Mouse (Mus musculus): ENCODE results near the gene Zfp612. TPM values are rescaled to one million over a fixed set of nuclear protein-coding genes. Genes with fewer than 3 reads are reported as not detected.

Zfp612 gene
- total RNA-seq, 2 experiments from 2014 or later, result 36.5 to 40.1 TPM

DNA sequence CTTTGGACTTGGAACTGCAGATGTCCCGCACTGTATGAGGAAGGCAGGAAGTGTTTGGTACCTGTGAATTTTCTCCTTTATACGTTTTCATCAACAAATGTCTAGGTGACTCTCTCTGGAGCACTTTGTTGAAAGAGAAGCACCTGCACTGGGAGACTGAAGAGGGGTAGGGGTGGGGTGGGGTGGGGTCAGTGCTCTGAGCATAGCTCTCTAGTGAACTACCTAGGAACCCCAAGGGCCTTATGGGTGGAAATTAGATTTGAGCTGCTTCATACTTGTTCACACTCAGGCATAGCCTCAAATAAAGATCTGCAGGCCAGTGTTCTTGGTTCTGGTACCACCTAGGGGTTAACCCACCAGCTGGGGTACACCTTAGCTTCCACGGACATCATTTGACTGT lies 23.1 kb downstream of the Zfp612 start, which contains the start of gene Gm17720:
Gene Gm17720 (minus strand): TSS at position 101 of the 400 bp plus-strand sequence.
- intact Hi-C loops (cut with DNase I), result no loop called here
- DNase-seq (ENCODE audit: low spot score in 2 of 2), result no peak

DNA sequence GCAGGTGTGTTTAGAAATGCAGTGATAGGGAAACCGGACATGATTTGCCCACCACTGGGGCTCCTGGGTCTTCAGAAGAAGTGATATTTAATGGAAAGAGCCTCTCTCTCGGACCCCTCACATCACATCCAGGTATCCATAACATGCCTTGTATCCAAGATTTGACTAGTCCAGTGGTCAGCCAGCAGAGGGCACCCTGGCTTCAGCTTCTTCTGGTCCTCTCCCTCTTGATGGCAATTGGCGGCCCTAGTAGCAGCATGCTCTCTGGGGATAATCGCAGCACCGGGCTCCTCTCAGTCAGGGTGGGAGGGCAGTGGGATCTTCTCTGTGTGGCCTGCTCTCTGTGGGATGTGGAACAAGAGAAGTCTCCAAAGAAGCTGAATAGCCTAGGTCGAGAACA lies 40.2 kb downstream of the Zfp612 start:
- intact Hi-C loops (cut with DNase I), result no loop called here

DNA sequence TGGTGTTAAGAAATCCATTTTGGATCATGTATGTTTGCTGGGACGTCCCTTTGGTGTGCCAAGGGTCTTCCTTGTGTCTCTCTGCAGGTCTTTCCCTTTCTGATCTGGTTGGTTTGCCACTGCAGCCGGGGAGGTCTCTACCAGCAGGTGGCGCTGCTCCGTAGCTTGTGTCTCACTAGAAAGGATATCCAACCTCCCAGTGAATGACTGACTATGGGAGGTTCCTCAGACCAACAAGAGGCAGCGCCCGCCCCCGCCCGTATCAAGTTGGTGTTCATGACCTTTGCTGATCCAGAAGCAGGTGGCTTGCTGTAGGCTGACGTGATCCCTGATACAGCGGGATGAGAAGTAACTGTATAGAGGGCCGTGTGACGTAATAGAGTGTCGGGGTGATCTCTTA lies 51.0 kb downstream of the Zfp612 start:
- peak; percentile 62 to 68 for DNase-seq (ENCODE audit: low spot score in 2 of 2)
- intact Hi-C loops (cut with DNase I), result loop anchor here (1.0 to 10.0 kb wide), 2 partner anchors 348 to 474 kb away; no protein-coding TSS in a partner anchor

More for the DNA sequence above, 40.2 kb downstream of the Zfp612 start:
- peak in 1 of 2 experiments; percentile 25 for DNase-seq (ENCODE audit: low spot score in 2 of 2)

DNA sequence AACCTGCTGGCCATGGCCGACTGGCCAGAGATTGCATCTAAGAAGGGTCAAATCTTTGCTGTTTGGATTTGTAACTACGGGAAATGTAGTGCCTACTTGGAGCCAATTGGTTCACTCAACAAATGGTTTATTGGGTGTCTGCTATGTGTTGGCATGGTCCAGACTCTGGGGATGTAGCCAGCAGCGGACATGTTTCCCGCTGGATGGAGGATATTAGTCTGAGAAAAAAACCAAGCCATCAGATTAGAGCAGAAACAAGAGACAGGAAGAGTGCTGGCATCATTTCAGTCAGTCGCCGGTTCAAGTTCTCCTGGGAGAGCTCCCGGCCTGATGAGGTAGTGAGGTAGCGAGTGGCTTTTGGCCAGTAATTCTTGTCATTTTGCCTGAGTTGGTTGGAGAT lies 54.7 kb downstream of the Zfp612 start:
- intact Hi-C loops (cut with DNase I), result loop anchor here (10.0 kb wide), 1 partner anchor 471 kb away; no protein-coding TSS in a partner anchor
- no peak for DNase-seq (ENCODE audit: low spot score in 2 of 2)

DNA sequence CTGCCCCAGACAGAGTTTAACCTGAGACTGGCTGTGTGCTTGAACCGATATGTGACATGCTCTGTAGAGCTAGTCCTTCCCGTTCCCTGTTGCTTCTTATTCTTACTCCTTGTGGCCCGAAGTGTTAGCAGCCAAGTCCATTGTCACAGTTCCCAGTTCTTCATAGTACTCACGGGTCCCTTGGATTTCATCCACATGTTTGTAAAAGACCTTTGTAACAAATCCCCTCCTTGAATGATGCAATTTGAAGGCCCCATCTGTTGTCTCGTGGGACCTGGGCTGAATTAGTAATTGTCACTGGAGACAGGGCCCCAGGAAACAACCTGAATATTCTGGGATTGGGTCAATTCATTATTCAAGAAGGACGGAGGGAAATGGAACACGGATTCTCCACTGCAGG lies 56.0 kb downstream of the Zfp612 start:
- intact Hi-C loops (cut with DNase I), result loop anchor here (10.0 kb wide), 1 partner anchor 469 kb away; no protein-coding TSS in a partner anchor
- DNase-seq (ENCODE audit: low spot score in 2 of 2), result no peak

DNA sequence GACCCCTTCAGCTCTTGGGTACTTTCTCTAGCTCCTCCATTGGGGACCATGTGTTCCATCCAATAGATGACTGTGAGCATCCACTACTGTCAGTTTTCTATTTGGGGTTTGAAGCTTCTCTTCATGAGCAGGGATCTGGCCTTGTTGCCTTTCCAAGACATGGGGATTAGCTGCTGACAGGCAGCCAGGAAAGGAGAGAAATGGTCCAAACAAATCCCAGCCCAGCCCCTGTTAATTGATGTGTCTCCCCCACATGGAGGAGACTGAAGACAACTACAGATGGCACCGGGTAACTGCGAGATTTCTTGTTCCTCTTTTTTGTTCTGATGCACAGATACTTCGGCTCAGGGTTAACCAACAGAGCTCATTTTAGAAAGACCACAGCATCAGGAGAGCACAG lies 60.6 kb downstream of the Zfp612 start:
- intact Hi-C loops (cut with DNase I), result no loop called here
- DNase-seq (ENCODE audit: low spot score in 2 of 2), result no peak

DNA sequence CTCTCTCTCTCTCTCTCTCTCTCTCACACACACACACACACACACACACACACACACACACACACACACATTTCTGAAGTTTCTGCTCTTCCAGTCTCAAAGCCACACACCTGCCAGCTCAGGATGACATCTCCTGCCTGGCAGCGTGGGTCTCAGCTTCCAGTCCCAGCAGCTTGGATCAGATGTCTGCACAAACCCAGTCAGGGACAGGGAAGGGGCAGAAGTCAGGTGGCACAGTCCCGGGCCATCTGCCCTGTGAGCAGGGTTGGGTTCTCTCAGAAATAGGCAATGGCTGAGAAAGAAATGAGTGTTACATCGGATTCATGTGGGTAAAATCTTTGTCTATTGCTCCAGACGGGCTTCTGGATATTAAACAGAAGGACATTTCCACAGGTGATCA lies 61.2 kb downstream of the Zfp612 start:
- intact Hi-C loops (cut with DNase I), result no loop called here
- DNase-seq (ENCODE audit: low spot score in 2 of 2), result no peak

Other genes with a start within 250 kb of the Zfp612 start
- 10 to 100 TPM; 31.9 to 39.3 TPM for gene Phlpp2, start 211.2 kb upstream of the Zfp612 start, total RNA-seq (2021)
- under 1 TPM; 0.20 to 0.25 TPM for gene Marveld3, start 117.5 kb upstream of the Zfp612 start, total RNA-seq (2021)
- not detected for gene Tat, start 89.3 kb upstream of the Zfp612 start, total RNA-seq (2021)
- gene Chst4, start 40.0 kb upstream of the Zfp612 start, total RNA-seq (2021), result under 1 TPM; 0.17 to 0.32 TPM
- gene Gm21964, start 21.5 kb downstream of the Zfp612 start, total RNA-seq (2021), result not detected
- gene Gm17720, start 23.0 kb downstream of the Zfp612 start, total RNA-seq (2021), result not detected
- gene Calb2, start 88.5 kb downstream of the Zfp612 start, total RNA-seq (2021), result 10 to 100 TPM; 13.3 to 27.0 TPM
- gene Cmtr2, start 135.9 kb downstream of the Zfp612 start, total RNA-seq (2021), result 1 to 10 TPM; 4.5 to 6.2 TPM
- gene Hydin, start 187.2 kb downstream of the Zfp612 start, total RNA-seq (2021), result under 1 TPM; 0.42 to 0.48 TPM